Mouse (Mus musculus) stomach, postnatal 0 days (tissue): ENCODE measurements at regions not wholly inside any gene's neighbourhood (a gene's known extent, or its start where the extent isn't known, plus 50 kb on each side); places are given as distances from the start of the nearest gene placed in this dataset.
"Not testable (repeated sequence)": the region's sequence is repeated elsewhere in the genome, so short reads cannot be mapped to it uniquely, and the experiment has no call there.

ENCODE experiments used
- ATAC-seq: fragments of 200-750 bp; cut with Nextera tagmentation; 2 replicates; pipeline ENCODE4 v1.8.0; 2017; ENCODE audit not compliant: low FRiP score, low TSS enrichment
- DNase-seq: peaks from one replicate; pipeline ENCODE4 v3.0.0-alpha.2; 2016; ENCODE audit warnings: low spot score
- H3K27ac ChIP-seq: fragments of 300-500 bp; sonication (generic); replicated peaks from 2 replicates; pipeline ENCODE4 v1.5.1; 2014; ENCODE audit warnings: mild to moderate bottlenecking, control low read depth
- H3K27me3 ChIP-seq: fragments of 300-500 bp; sonication (generic); 2 replicates; pipeline ENCODE4 v1.6.1; 2014; ENCODE audit warnings: low read length; ENCODE audit not compliant: control insufficient read depth, insufficient read depth
- H3K36me3 ChIP-seq: fragments of 300-500 bp; sonication (generic); 2 replicates; pipeline ENCODE4 v1.6.1; 2014; ENCODE audit warnings: low read length, mixed read lengths; ENCODE audit not compliant: control insufficient read depth, insufficient read depth
- H3K4me1 ChIP-seq: fragments of 300-500 bp; sonication (generic); replicated peaks from 2 replicates; pipeline ENCODE4 v1.6.1; 2014; ENCODE audit warnings: antibody characterized with exemption; ENCODE audit not compliant: control insufficient read depth, insufficient read depth
- H3K4me2 ChIP-seq: fragments of 300-500 bp; sonication (generic); replicated peaks from 2 replicates; pipeline ENCODE4 v1.6.1; 2014; ENCODE audit warnings: low read depth, mild to moderate bottlenecking, control low read depth, moderate library complexity
- H3K4me3 ChIP-seq: fragments of 300-500 bp; sonication (generic); 2 replicates; pipeline ENCODE4 v1.5.1; 2014; ENCODE audit warnings: low read depth, low read length, control low read depth
- H3K9ac ChIP-seq: fragments of 300-500 bp; sonication (generic); 2 replicates; pipeline ENCODE4 v1.6.1; 2014; ENCODE audit warnings: mild to moderate bottlenecking, low read length, control low read depth, mixed read lengths
- H3K9me3 ChIP-seq: fragments of 300-500 bp; sonication (generic); 2 replicates; pipeline ENCODE4 v1.6.1; 2016; ENCODE audit warnings: low read length; ENCODE audit not compliant: control insufficient read depth
- CTCF ChIP-seq: IDR thresholded peaks from 2 replicates; pipeline ENCODE4 v1.5.1; 2016; ENCODE audit warnings: antibody characterized with exemption, low read depth, mild to moderate bottlenecking, moderate library complexity
- EP300 ChIP-seq: optimal IDR thresholded peaks from 2 replicates; pipeline ENCODE3; 2016; ENCODE audit warnings: antibody characterized with exemption
- WGBS: fragments of 180-500 bp; shearing (Covaris S2); extraction: QIAGEN DNeasy Blood & Tissue Kit; methylation state at CpG from one replicate; pipeline ENCODE4 v1.1.7; 2014; 5-methylcytosine and 5-hydroxymethylcytosine counted together

GRCm38 (mm10) chr12:70658106-70658505 is 167.2 kb upstream of the Frmd6 start:
- Histone ChIP-seq H3K9ac (no peak overlapping the region), H3K9me3 (no peaks in the 10 kb centered on the region), H3K4me1 (peaks cover 3% of the 10 kb centered on the region; the same call in 1 of the 2 replicates), H3K36me3 (no peaks in the 10 kb centered on the region), H3K27ac (no peak overlapping the region), H3K27me3 (no peaks in the 10 kb centered on the region), H3K4me2 (no peak overlapping the region), H3K4me3 (no peak overlapping the region)
- no peak for DNase-seq
- no peak for ATAC-seq
- 71% methylated on average over 5 of the region's 5 CpGs for WGBS
- TF ChIP-seq CTCF (no peak), EP300 (no peak)

- H3K27ac ChIP-seq, result no peak overlapping the region
- H3K27me3 ChIP-seq, result no peaks in the 10 kb centered on the region
- TF ChIP-seq CTCF (no peak), EP300 (no peak)
- H3K36me3 ChIP-seq, result no peaks in the 10 kb centered on the region
- WGBS, result 59% methylated on average over 4 of the region's 4 CpGs
- no peak overlapping the region for H3K4me3 ChIP-seq
- H3K4me2 ChIP-seq, result no peak overlapping the region
- DNase-seq (no peak), ATAC-seq (no peak)
- H3K9ac ChIP-seq, result no peak overlapping the region
- no peaks in the 10 kb centered on the region for H3K4me1 ChIP-seq
- H3K9me3 ChIP-seq, result no peaks in the 10 kb centered on the region
Observed at GRCm38 (mm10) chr12:70660388-70660787, 164.9 kb upstream of the Frmd6 start.

- not testable (repeated sequence) for H3K27ac ChIP-seq, H3K36me3 ChIP-seq, ATAC-seq, H3K4me3 ChIP-seq, H3K9me3 ChIP-seq, H3K9ac ChIP-seq, H3K4me1 ChIP-seq, H3K27me3 ChIP-seq, DNase-seq, H3K4me2 ChIP-seq
- WGBS, result 94% methylated on average over 5 of the region's 8 CpGs
Observed at GRCm38 (mm10) chr12:70668158-70668557, 157.2 kb upstream of the Frmd6 start.

- ATAC-seq (no peak), DNase-seq (no peak)
- peak; percentile 52 for TF ChIP-seq EP300
- TF ChIP-seq CTCF, result no peak
- 80% methylated on average over 7 of the region's 7 CpGs for WGBS
- no peak overlapping the region for H3K4me2 ChIP-seq
- H3K9me3 ChIP-seq, result no peaks in the 10 kb centered on the region
- H3K36me3 ChIP-seq, result no peaks in the 10 kb centered on the region
- H3K27ac ChIP-seq, result peak overlapping the region; percentile 41; the same call in 1 of the 2 replicates
- H3K4me1 ChIP-seq, result no peaks in the 10 kb centered on the region
- H3K9ac ChIP-seq, result no peak overlapping the region
- H3K4me3 ChIP-seq, result no peak overlapping the region
- H3K27me3 ChIP-seq, result no peaks in the 10 kb centered on the region
Observed at GRCm38 (mm10) chr12:70672115-70672514, 153.2 kb upstream of the Frmd6 start.

- 58% methylated on average over 11 of the region's 11 CpGs for WGBS
- no peaks in the 10 kb centered on the region for H3K9me3 ChIP-seq
- TF ChIP-seq CTCF (no peak), EP300 (no peak)
- H3K4me1 ChIP-seq, result no peaks in the 10 kb centered on the region
- ATAC-seq, result no peak
- 0 out of 2 replicates have a peak overlapping the region, but pooled peaks have one; percentile 8 for H3K4me3 ChIP-seq
- H3K36me3 ChIP-seq, result no peaks in the 10 kb centered on the region
- H3K27me3 ChIP-seq, result no peaks in the 10 kb centered on the region
- H3K27ac ChIP-seq, result peak overlapping the region; percentile 70
- H3K9ac ChIP-seq, result peak overlapping the region; percentile 18; the same call in 1 of the 2 replicates
- H3K4me2 ChIP-seq, result peak overlapping the region; percentile 25; the same call in 1 of the 2 replicates
- DNase-seq, result no peak
Observed at GRCm38 (mm10) chr12:70673188-70673587, 152.1 kb upstream of the Frmd6 start.

GRCm38 (mm10) chr12:70674144-70674543 is 151.2 kb upstream of the Frmd6 start:
- WGBS, result 50% methylated on average over 2 of the region's 2 CpGs
- ATAC-seq (no peak), DNase-seq (no peak)
- H3K9ac ChIP-seq, result 0 out of 2 replicates have a peak overlapping the region, but pooled peaks have one; percentile 18
- H3K9me3 ChIP-seq, result no peaks in the 10 kb centered on the region
- H3K36me3 ChIP-seq, result no peaks in the 10 kb centered on the region
- TF ChIP-seq CTCF (no peak), EP300 (no peak)
- H3K4me1 ChIP-seq, result no peaks in the 10 kb centered on the region
- H3K4me3 ChIP-seq, result 0 out of 2 replicates have a peak overlapping the region, but pooled peaks have one; percentile 8
- H3K4me2 ChIP-seq, result peak overlapping the region; percentile 31; the same call in 1 of the 2 replicates
- no peaks in the 10 kb centered on the region for H3K27me3 ChIP-seq
- H3K27ac ChIP-seq, result peak overlapping the region; percentile 70; the same call in 1 of the 2 replicates
